Mouse (Mus musculus): ENCODE data around the gene Ankrd53. TPM values are rescaled to one million over a fixed set of nuclear protein-coding genes. Genes with fewer than 3 reads are reported as not detected.

Ankrd53 gene
- polyA plus RNA-seq, 1 experiment = 0.04 TPM

DNA sequence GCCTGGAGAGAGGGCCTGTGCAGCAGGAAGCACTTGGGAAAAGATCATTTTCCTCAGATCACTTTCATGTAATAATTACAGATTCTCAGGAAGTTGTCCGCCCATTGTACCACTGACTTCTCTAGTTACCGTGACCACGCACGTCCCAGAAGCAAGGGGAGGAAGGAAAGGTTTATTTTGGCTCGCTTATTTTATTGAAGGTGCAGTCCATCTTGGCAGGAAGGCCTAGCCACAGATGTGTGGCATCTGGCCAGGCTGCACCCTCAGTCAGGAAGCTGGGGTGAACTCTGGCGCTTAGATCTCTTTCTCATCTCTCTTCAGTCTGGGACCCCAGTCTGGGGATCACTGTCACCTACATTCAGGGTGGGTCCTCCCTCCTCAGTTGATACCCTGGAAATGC is 23.8 kb upstream of the Ankrd53 start:
- TF ChIP-seq MAX (IDR thresholded peaks at IDR 0.05) = no peak
- TF ChIP-seq FOSL1 (IDR thresholded peaks at IDR 0.05; ENCODE audit: insufficient read depth, low read length, poor library complexity, severe bottlenecking) = no peak
- no peak for TF ChIP-seq CTCF (IDR thresholded peaks at IDR 0.05; ENCODE audit: control insufficient read depth, insufficient read depth, insufficient read length)
- no peak for TF ChIP-seq CEBPB (IDR thresholded peaks at IDR 0.05; ENCODE audit: low read depth)
- TF ChIP-seq MYOD1 (IDR thresholded peaks at IDR 0.05; ENCODE audit: control insufficient read depth, insufficient read length, low read depth) = no peak
- TF ChIP-seq USF1 (IDR thresholded peaks at IDR 0.05; ENCODE audit: low read depth) = no peak
- TF ChIP-seq MYOG (IDR thresholded peaks at IDR 0.05; ENCODE audit: control insufficient read depth, extremely low read depth, insufficient read length) = no peak
- no peak overlapping the region for H3K4me3 ChIP-seq (ENCODE audit: insufficient read depth, poor library complexity, severe bottlenecking)
- no peaks in the 10 kb centered on the region for H3K79me2 ChIP-seq (ENCODE audit: control insufficient read depth, insufficient read depth)
- no peak overlapping the region for H3ac ChIP-seq (ENCODE audit: control insufficient read depth, insufficient read length, low read depth)
- H3K36me3 ChIP-seq (ENCODE audit: control insufficient read depth, insufficient read depth) = no peaks in the 10 kb centered on the region
- H3K79me3 ChIP-seq (ENCODE audit: low read depth) = no peaks in the 10 kb centered on the region
- peaks cover 17% of the 10 kb centered on the region for H3K27me3 ChIP-seq (ENCODE audit: control insufficient read depth, insufficient read depth, insufficient read length)

GRCm38 (mm10) chr6:83742761-83743160 is 19.7 kb upstream of the Ankrd53 start, which contains the start of gene Atp6v1b1:
Gene Atp6v1b1, plus strand, starts transcription at chr6:83742990.
- H3K27me3 ChIP-seq (ENCODE audit: control insufficient read depth, insufficient read depth, insufficient read length) = peaks cover 51% of the 10 kb centered on the region

GRCm38 (mm10) chr6:83743212-83743611 is 19.2 kb upstream of the Ankrd53 start:
- Histone ChIP-seq H3ac (ENCODE audit: control insufficient read depth, insufficient read length, low read depth) (no peak overlapping the region), H3K4me3 (ENCODE audit: insufficient read depth, poor library complexity, severe bottlenecking) (no peak overlapping the region), H3K79me2 (ENCODE audit: control insufficient read depth, insufficient read depth) (no peaks in the 10 kb centered on the region), H3K79me3 (ENCODE audit: low read depth) (no peaks in the 10 kb centered on the region), H3K36me3 (ENCODE audit: control insufficient read depth, insufficient read depth) (no peaks in the 10 kb centered on the region), H3K27me3 (ENCODE audit: control insufficient read depth, insufficient read depth, insufficient read length) (peaks cover 55% of the 10 kb centered on the region)
- TF ChIP-seq FOSL1 (IDR thresholded peaks at IDR 0.05; ENCODE audit: insufficient read depth, low read length, poor library complexity, severe bottlenecking) (no peak), CTCF (IDR thresholded peaks at IDR 0.05; ENCODE audit: control insufficient read depth, insufficient read depth, insufficient read length) (no peak), CEBPB (IDR thresholded peaks at IDR 0.05; ENCODE audit: low read depth) (no peak), MAX (IDR thresholded peaks at IDR 0.05) (no peak), MYOD1 (IDR thresholded peaks at IDR 0.05; ENCODE audit: control insufficient read depth, insufficient read length, low read depth) (no peak), USF1 (IDR thresholded peaks at IDR 0.05; ENCODE audit: low read depth) (no peak), MYOG (IDR thresholded peaks at IDR 0.05; ENCODE audit: control insufficient read depth, extremely low read depth, insufficient read length) (no peak)

More at GRCm38 (mm10) chr6:83742761-83743160, 19.7 kb upstream of the Ankrd53 start, which contains the start of gene Atp6v1b1:
- Histone ChIP-seq H3K79me3 (ENCODE audit: low read depth) (no peaks in the 10 kb centered on the region), H3ac (ENCODE audit: control insufficient read depth, insufficient read length, low read depth) (no peak within 1 kb of the TSS), H3K36me3 (ENCODE audit: control insufficient read depth, insufficient read depth) (no peaks in the 10 kb centered on the region), H3K79me2 (ENCODE audit: control insufficient read depth, insufficient read depth) (no peaks in the 10 kb centered on the region), H3K4me3 (ENCODE audit: insufficient read depth, poor library complexity, severe bottlenecking) (no peak within 1 kb of the TSS)
- TF ChIP-seq CEBPB (IDR thresholded peaks at IDR 0.05; ENCODE audit: low read depth) (no peak), MYOG (IDR thresholded peaks at IDR 0.05; ENCODE audit: control insufficient read depth, extremely low read depth, insufficient read length) (no peak), USF1 (IDR thresholded peaks at IDR 0.05; ENCODE audit: low read depth) (no peak), FOSL1 (IDR thresholded peaks at IDR 0.05; ENCODE audit: insufficient read depth, low read length, poor library complexity, severe bottlenecking) (no peak), MYOD1 (IDR thresholded peaks at IDR 0.05; ENCODE audit: control insufficient read depth, insufficient read length, low read depth) (no peak), CTCF (IDR thresholded peaks at IDR 0.05; ENCODE audit: control insufficient read depth, insufficient read depth, insufficient read length) (no peak), MAX (IDR thresholded peaks at IDR 0.05) (no peak)

GRCm38 (mm10) chr6:83744126-83744525 is 18.3 kb upstream of the Ankrd53 start:
- peaks cover 62% of the 10 kb centered on the region for H3K27me3 ChIP-seq (ENCODE audit: control insufficient read depth, insufficient read depth, insufficient read length)
- H3K4me3 ChIP-seq (ENCODE audit: insufficient read depth, poor library complexity, severe bottlenecking) = no peak overlapping the region

DNA sequence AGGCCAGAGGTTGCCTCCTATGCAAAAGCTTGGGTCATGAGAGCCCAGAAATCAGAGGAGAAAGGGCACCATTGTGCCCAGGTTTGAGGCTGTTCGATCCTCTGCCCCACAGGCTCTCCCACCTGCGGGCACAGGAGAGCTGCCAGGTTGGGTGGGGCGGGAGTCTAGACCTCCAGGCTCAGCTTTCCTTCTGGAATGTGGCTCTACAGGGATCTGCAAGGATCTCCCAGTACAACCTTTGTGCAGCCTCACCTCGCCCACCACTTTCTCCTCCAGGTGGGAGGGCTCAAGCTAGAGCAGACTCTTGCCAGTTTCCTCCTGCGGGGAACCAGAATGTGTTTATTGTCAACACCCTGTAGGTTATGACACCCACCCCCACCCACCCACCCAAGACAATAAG is 17.9 kb upstream of the Ankrd53 start:
- TF ChIP-seq CTCF (IDR thresholded peaks at IDR 0.05; ENCODE audit: control insufficient read depth, insufficient read depth, insufficient read length) (no peak), MAX (IDR thresholded peaks at IDR 0.05) (no peak)
- Histone ChIP-seq H3K27me3 (ENCODE audit: control insufficient read depth, insufficient read depth, insufficient read length) (peaks cover 64% of the 10 kb centered on the region), H3K4me3 (ENCODE audit: insufficient read depth, poor library complexity, severe bottlenecking) (no peak overlapping the region)

More at GRCm38 (mm10) chr6:83744126-83744525, 18.3 kb upstream of the Ankrd53 start:
- no peaks in the 10 kb centered on the region for H3K79me2 ChIP-seq (ENCODE audit: control insufficient read depth, insufficient read depth)
- no peak overlapping the region for H3ac ChIP-seq (ENCODE audit: control insufficient read depth, insufficient read length, low read depth)
- TF ChIP-seq CEBPB (IDR thresholded peaks at IDR 0.05; ENCODE audit: low read depth) (no peak), MAX (IDR thresholded peaks at IDR 0.05) (no peak), CTCF (IDR thresholded peaks at IDR 0.05; ENCODE audit: control insufficient read depth, insufficient read depth, insufficient read length) (no peak), FOSL1 (IDR thresholded peaks at IDR 0.05; ENCODE audit: insufficient read depth, low read length, poor library complexity, severe bottlenecking) (no peak), MYOG (IDR thresholded peaks at IDR 0.05; ENCODE audit: control insufficient read depth, extremely low read depth, insufficient read length) (no peak), MYOD1 (IDR thresholded peaks at IDR 0.05; ENCODE audit: control insufficient read depth, insufficient read length, low read depth) (no peak), USF1 (IDR thresholded peaks at IDR 0.05; ENCODE audit: low read depth) (no peak)
- no peaks in the 10 kb centered on the region for H3K36me3 ChIP-seq (ENCODE audit: control insufficient read depth, insufficient read depth)
- H3K79me3 ChIP-seq (ENCODE audit: low read depth) = no peaks in the 10 kb centered on the region

DNA sequence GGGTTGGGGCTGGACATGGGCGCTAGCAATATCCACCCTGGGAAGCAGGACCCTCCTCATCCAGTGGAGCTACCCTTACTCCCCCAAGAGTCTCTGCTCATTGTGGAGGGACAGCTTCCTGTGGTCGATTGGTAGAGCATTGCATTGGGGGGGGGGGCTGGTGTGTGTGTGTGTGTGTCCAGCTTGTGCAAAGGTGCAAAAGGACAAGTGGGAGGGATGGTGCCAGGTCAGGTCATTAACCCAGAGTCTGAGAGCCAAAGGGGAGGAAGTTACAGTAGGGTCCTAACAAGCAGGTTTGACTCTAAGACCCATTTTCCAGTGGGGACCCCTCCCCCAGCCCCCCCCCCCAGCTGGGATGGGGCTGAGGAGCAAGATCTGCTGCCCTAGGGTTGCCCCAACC is 17.0 kb upstream of the Ankrd53 start:
- Histone ChIP-seq H3K79me2 (ENCODE audit: control insufficient read depth, insufficient read depth) (no peaks in the 10 kb centered on the region), H3K79me3 (ENCODE audit: low read depth) (no peaks in the 10 kb centered on the region), H3K4me3 (ENCODE audit: insufficient read depth, poor library complexity, severe bottlenecking) (no peak overlapping the region), H3K36me3 (ENCODE audit: control insufficient read depth, insufficient read depth) (no peaks in the 10 kb centered on the region), H3ac (ENCODE audit: control insufficient read depth, insufficient read length, low read depth) (no peak overlapping the region), H3K27me3 (ENCODE audit: control insufficient read depth, insufficient read depth, insufficient read length) (peaks cover 64% of the 10 kb centered on the region)
- TF ChIP-seq FOSL1 (IDR thresholded peaks at IDR 0.05; ENCODE audit: insufficient read depth, low read length, poor library complexity, severe bottlenecking) (no peak), MYOG (IDR thresholded peaks at IDR 0.05; ENCODE audit: control insufficient read depth, extremely low read depth, insufficient read length) (no peak), MAX (IDR thresholded peaks at IDR 0.05) (no peak), CTCF (IDR thresholded peaks at IDR 0.05; ENCODE audit: control insufficient read depth, insufficient read depth, insufficient read length) (no peak), MYOD1 (IDR thresholded peaks at IDR 0.05; ENCODE audit: control insufficient read depth, insufficient read length, low read depth) (no peak), CEBPB (IDR thresholded peaks at IDR 0.05; ENCODE audit: low read depth) (no peak), USF1 (IDR thresholded peaks at IDR 0.05; ENCODE audit: low read depth) (no peak)

More for the DNA sequence above, 17.9 kb upstream of the Ankrd53 start:
- Histone ChIP-seq H3K79me3 (ENCODE audit: low read depth) (no peaks in the 10 kb centered on the region), H3ac (ENCODE audit: control insufficient read depth, insufficient read length, low read depth) (no peak overlapping the region), H3K36me3 (ENCODE audit: control insufficient read depth, insufficient read depth) (no peaks in the 10 kb centered on the region), H3K79me2 (ENCODE audit: control insufficient read depth, insufficient read depth) (no peaks in the 10 kb centered on the region)

Measured in C2C12 (cell line).